Mouse (Mus musculus) erythroid progenitor cell, adult 5-6 weeks (primary cell): ENCODE measurements around the gene Xpnpep2. TPM values are rescaled to one million over a fixed set of nuclear protein-coding genes. Genes with fewer than 3 reads are reported as not detected.

ENCODE experiments used
- ATAC-seq: replicated peaks from 2 replicates; pipeline ENCODE4 v1.8.0; 2016; ENCODE audit warnings: moderate number of reproducible peaks, mild to moderate bottlenecking, moderate TSS enrichment, inconsistent platforms; ENCODE audit not compliant: poor library complexity, low FRiP score, severe bottlenecking
- total RNA-seq, 2 experiments: library from RNA; stranded (forward) in 1 of 2; stranded (reverse) in 1 of 2; fragments of 150-400 nt in 1 of 2; fragments of 186-747, 209-891 nt in 1 of 2; gene quantifications; 2 replicates each; pipeline versions ENCODE4 v1.2.3 to v1.2.4; 2015 to 2017; ENCODE audit warnings: low replicate concordance in 2 of 2

Xpnpep2 gene
- not detected in 2 replicates for total RNA-seq (2015; ENCODE audit: low replicate concordance)
- not detected in 2 replicates for total RNA-seq (2017; ENCODE audit: low replicate concordance)

DNA sequence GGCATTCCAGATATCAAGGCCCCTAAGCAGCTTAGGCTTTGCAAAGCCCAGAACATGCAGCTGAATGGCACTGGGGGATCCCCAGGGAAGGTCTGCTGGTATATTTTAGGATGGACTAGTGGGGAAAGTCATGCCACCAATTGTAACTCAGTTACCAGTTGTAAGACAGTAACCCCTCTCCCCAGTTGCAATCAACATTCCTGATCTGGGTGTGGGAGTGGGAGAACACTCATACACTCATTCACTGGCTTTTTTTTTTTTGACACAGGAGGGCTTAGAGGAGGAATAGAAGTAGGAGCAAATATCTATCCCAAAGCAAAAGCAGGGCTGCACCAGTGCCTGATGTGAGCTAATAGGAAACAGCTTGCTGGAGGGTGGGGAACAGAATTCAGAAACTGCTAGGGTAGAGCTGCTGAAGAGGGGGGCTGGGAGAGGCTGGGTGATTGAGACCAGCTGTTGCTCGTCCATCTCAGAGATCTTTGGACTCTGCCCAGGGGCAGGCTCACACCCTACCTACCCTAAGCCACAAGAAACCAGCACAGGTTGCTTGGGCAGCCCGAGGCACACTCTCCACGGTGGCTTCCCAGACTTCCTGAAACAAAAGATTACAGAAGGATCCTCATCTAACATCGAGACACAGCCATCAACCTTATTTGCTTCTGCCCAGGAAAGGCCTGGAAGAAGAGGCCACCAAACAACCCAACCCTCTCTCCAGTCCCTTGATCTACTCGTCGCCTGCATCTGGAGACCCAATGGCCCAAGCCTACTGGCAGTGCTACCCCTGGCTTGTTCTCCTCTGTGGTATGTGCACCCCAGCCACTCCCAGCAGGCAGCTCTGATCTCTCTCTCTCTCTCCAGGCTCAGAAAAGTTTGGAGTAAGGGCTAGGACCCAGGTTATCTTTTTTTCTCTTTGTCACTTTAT, at the start of gene Xpnpep2:
Xpnpep2 (plus strand) TSS at position 332 of the 922 bp plus-strand sequence.
- ATAC-seq: no peak

DNA sequence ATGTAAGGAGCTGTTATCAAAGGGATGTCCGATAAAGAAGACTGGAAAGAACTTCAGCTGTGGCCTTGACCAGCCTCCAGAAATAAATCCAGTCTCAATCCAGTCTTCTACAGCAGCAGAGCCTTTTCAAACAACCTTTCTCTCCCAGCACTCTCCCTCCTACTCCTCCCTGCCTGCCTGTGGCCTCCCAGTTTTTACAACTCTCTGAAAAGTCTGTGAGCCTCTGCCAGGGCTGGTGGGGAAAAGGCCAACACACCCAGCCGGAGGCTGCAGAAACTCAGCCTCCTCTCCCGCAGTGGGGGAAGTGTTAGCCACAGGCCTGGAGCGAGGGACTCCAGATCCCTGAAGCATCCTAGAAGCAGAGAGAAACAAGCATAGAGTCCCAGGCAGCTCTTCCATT, 46.0 kb upstream of the Xpnpep2 start:
- ATAC-seq: no peak

DNA sequence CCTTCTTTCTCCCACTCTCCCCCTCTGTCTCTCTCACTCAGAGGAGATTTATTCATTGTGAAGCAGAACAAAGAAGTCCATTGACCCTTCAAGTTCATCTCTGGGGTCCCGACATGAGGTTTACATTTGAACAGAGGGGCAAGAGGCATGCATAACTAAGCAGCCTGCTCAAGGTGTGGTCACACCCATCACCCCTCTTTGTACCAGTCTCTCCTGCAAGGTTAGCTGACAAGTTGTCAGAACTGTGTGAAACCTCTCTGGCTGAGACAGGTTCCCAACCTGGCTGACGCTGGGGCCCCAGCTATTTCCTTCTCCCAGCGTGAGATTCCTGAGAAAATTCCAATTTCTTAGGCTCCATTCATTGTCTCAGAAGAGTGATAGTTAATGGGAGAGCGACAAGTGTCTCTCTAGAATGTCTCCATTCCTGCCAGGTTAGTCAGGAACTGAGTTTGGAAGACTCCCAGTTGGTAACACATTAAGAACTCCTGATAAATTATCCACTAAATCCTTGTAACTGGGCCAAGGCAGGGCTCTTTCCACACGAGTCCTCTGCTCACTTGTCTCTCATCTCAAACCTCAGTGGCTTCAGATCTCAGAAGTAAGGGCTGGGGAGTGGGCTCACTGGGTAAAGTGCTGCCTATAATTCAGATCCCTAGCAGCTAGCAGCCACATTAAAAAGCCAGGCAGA, 44.2 kb upstream of the Xpnpep2 start:
- ATAC-seq: no peak

DNA sequence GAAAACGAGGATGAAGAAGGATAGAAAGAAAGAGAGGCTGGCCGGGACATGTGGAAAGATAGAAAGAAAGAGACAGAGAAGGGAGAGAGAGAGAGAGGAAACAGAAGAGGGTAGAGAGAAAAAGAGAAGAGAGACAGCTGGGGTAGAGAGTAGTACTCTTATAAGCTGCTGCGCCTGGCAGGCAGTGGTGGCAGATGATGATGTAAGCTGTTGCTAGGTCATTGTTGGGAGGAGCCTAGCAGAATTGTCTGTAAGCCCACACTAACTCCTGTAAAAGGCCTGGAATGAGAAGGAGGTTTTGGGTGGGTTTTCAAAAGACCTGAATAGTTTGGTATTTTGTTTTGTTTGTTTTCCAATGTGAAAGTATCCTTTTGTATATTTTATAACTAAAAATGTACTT, 41.6 kb upstream of the Xpnpep2 start:
- no peak for ATAC-seq

DNA sequence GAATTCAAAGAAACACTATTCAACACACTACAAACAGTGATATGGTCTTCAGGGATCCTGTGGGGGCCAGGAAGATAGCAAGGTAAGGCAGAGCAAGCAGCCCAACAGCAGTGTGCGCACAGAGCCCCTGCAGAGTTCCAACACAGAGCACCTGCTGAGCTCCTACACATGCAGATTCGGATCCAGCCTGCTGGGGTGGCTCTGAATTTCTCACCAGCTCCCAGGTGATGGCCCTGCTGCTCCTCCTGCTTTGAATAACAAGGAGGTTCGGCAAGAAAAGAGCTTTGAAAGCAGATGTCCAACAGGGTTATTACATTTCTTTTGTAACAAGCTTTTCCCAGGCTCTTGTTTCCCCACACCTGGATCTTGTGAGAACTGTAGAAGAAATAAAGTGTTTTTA, 36.6 kb upstream of the Xpnpep2 start:
- ATAC-seq: no peak

DNA sequence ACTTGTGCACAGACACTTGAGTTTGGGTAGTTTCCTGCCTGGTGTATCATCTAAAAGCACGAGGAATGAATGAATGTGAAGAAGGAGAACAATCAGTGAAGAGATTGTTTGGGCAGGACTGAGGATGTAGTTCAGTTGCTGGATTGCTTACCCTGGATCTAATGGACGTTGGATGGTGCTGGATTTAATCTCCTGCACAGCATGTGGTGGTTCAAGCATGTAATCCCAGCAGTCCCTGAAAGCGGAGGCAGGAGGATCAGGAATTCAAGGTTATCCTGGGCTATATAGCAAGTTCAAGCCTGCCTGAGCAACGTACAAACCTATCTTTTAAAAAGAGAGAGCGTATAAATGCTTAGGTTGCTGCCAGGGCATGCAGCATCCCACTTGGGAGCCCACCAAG, 36.1 kb upstream of the Xpnpep2 start:
- ATAC-seq: no peak

DNA sequence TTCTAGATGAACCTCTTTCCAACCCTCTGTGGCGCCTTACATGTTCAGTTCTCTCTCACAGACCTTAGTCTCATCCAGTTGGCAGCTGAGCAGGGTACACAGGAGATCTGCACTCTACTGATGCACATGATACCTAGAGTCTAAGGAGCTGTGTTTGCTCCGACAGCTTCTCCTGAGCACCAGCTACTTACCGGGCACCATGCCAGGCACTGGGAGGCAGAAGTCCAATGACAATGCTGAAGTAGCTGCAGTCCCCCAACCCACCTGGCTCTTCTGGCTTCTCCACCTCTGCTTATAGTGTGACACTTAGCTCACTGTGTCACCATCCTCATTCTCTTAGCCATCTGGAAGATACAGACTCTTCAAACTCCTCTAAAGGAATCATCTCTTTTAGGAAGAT, 33.8 kb upstream of the Xpnpep2 start:
- ATAC-seq: no peak

DNA sequence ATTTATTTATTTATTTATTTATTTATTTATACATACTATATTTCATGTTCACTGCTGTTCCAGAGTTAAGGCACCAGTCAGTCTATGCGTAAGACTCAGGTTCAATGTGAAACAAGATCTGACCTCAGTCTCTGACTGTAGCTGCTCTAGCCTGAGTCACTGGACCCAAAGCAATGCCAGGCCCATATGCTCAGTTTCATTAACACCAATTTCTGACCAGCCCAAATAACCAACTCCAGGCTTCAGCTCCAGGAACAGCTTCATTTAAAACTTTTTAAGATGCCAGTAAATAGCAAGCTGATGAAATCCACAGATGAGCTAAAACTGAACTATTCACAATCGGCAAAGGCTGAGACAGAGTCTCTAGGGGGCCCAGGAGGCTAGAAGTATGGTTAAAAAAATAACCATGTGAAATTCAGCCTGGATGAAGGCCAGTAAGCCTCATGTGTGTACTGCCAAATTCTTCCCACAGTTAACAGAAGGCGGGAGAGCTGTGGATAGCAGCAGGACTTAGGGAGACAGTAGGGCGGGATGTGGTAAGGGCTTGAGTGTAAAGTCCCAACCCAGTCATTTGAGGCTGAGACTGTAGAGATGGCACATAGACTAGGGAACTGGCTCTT, 31.6 kb upstream of the Xpnpep2 start:
- no peak for ATAC-seq

DNA sequence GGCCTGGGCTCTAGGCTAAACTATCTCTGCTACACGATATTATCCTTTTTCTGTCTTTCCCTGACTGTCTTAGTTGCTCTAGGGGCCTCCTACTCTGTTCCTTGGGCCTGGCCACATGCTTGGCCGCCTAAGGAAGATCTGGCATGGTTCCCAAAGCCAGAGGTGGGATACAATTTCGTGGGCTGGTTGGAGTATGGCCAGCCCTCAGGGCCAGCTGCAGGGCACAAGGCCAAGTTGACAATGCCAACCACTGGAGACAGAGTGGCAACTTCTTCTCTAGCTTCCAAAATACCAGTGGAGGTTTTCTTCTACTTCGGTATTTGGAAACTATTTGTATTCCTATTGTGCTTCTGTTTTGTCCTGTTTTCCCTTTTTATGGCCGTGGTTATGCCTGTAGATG, 26.2 kb upstream of the Xpnpep2 start:
- no peak for ATAC-seq

DNA sequence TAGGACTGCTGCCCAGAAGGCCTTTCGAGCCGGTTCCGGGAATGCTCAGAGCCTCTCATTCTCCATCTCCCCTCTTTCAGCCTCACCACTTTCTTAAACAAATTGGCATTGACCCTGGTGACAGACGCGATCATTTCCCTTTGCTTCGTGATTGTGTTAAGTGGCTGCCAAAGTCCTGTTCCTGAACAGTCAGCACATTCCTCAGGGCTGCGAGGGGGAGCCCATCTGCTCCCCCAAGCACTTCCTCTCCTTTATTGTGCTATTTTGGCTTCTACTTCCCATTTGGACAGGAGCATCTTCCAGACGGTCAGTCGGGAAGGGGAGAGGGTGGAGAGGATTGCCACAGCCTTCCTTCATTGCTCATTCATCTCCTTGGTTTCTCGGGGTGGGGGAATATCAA, 16.4 kb upstream of the Xpnpep2 start:
- ATAC-seq: no peak

DNA sequence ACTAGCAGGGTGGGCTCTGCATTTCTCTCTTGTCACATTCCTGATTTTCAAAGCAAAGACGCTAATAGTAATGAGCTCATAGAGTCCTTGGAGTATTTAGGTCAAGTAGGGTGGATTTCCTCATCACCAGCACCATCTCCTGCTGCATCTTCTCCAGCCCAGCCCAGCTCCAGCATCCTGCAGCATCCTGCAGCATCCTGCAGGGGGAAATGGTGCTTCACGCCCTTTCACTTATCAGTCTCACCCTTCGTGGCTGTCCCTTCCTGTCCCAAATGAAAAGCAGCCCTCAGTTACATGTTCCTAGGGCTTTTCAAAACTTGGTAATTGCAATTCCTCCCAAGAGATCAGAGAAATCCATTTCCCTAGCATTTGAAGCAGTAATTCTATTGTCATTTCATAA, 15.0 kb upstream of the Xpnpep2 start:
- no peak for ATAC-seq

DNA sequence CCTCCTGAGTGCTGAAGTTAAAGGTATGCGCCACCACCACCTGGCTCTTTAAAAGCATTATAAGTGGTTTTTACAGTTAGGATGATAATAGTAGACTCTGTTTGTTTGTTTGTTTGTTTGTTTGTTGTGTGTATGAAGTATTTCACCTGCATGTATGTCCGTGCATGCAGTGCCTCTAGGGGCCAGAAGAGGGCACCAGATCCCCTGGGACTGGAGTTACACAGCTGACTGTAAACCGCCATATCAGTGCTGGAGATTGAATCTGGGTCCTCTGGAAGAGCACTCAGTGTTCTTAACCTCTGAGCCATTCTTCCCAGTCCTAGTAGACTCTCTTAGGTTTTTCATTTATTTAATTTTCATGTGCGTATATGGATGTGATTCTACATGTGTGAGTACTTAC, 13.9 kb upstream of the Xpnpep2 start:
- ATAC-seq: no peak

DNA sequence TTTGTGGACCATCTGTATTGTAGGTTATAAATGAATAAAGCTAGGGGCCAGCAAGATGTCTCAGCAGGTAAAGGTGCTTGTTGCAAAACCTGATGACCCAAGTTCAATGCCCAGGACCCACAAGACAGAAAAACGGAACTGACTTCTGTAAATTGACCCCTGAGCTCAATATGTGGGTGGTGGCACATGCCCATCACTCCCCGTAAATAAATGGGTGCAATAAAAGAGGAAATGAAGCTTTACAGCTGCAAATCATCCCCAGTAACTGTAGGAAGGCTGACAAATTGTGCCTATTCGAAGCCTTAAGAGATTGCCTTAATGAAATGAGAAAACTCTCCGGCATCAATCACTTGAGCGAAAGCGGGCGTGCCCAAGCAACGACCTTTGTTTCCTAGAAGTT, 11.9 kb upstream of the Xpnpep2 start:
- ATAC-seq: no peak

DNA sequence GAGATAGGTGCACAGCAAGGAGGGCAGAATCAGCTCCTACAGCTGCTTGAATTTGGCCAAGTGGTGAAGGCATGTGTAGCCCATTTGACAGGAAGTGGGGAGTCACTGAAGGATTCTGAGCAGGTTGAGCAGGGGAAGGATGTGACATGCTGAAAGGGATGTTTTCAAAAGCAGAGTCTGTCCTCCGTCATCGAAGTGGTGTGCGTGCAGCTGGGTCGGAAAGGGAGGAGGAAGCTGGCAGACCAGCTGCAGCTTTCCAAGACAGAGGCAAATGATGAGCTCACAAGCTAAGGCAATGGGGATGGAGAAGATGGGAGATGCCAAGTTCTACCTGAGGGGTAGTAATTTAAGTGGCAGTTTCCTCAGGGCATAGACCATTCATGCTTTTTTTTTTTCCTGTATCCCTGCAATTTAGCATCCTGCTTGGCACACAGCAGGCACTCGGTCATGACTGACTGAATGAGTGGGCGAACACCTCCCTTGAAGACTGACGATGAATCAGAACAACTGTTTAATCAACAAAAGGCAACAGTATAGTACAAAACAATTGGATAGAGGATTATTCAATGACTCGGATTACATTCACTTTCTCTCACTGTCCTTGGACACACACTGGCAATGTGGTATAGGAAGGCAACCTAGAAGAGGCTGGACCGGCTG, 9.9 kb upstream of the Xpnpep2 start:
- ATAC-seq: no peak

DNA sequence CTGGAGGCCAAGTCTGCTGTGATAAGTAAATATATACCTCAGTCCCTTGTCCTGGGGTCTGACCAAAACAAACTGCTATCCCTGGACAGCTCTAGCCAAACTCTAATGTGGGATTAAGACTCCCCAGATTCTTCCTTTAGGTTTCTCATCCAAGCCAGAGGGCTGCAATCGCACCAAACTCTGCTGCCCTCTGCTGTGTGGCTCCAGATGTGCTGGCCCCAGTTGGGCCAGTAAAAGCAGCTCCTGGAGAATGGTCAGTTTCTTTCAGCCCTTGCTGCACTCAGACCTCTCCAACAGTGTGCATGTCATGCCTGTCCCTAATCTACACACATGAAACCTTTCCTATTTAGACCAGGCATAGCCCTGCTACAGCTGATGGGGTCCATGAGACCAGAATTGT, 8.7 kb upstream of the Xpnpep2 start:
- ATAC-seq: no peak

DNA sequence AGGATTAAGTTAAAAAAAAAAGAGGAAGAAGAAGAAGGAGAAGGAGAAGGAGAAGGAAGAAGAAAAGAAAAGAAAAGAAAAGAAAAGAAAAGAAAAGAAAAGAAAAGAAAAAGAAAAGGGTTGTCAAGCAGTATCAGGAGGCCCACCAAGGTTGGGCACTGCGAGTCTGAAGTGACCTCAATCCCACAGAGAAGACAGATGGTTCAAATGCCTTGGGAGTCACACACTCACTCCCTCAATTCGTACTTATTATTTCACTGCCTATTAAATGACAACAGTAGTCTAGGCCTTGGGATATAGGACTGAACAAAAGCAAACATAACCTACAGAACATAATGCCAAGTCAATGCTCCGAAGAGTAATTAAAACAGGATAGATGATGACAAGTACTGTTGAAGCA, 5.3 kb upstream of the Xpnpep2 start:
- no peak for ATAC-seq

DNA sequence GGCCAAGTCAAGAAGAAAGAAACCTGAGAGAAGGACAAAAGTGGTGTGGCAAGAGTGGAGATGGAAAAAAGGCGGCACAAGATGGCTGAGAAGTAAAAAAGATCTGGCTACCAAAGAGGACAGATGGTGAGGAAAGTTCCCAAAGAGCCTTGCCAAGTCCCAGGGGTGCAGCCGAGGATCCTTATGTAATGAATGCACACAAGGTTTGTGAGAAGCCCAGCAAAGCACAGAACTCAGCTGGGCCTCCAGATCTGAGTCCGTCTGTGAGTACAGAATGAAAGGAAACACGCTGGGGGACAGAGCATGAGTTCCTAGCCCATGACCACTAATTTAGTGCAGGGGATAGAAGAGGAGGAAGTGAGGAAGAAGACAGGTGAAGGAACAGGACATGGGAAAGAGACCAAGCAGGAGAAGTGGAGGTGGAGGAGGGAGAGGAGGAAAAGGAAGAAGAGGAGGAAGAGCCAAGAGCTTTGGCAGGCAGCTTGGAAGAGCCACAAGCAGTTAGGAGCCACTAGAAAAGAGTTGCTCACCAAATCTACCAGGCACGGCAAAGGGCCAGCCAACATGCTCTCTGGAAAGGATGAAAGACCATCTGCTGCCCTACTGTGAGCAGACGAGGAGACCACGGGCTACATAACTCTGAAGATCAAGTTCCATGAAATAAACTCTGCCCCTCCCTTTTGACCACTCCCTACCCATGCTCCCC, 3.6 kb upstream of the Xpnpep2 start:
- no peak for ATAC-seq

DNA sequence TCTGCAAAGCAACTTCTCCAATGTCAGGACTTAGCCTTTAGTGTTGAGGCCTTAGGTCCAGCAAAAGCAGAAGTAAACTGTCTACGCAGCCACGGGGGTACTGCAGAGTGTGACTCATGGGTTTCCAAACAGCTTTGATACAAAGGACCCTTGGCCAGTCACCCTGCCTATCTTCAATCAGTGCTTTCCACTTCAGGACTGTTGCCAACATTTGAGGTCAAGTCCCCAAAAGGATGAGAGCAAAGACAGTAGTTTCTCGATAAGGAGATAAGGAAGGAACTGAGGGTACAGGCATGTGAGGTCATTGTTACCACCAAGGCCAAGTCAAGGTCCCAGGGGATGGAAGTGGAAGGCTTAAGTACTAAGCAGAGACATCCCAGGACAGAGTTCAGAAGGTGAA, 2.3 kb upstream of the Xpnpep2 start:
- ATAC-seq: no peak

DNA sequence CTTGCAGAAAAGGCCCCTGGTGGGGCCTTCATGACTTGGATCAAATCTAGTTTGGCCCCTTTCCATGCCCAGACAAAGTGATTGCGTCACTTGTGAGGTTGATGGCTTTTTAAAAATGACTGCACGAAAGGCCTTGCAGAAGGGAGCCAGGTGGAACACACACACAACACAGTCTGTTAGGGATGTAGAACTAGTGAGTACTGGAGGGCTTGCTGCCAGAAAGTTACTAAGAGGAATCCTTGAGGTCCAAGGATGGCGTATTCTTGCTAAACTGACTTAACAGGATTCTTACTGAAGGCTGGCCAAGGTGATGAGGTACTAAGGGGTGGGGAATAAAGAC, 761 bp downstream of the Xpnpep2 start:
- ATAC-seq: no peak

DNA sequence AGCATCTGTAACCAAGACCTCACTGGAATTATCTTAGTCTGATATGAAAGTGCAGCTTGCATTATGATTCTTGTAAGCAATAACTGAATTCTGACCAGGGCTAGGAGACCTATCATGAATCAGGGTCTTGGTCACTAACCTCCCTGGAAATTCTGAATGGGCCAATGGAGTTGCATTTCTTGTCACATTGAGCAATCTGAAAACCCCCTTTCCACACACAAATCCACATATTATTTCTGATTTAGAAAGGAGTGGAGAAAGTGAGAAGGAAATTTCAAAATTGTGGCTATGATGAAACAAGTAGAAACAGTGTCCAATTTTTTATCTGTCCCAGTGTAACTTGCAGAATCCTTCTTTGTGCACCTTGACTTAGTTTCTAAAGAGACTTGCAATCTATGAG, 10.8 kb downstream of the Xpnpep2 start:
- no peak for ATAC-seq
